Mouse (Mus musculus): ENCODE data around the gene Nptx1. TPM values are rescaled to one million over a fixed set of nuclear protein-coding genes. Genes with fewer than 3 reads are reported as not detected.

Gene Nptx1
- polyA plus RNA-seq, 1 experiment from 2014 or later: 2.0 TPM

DNA sequence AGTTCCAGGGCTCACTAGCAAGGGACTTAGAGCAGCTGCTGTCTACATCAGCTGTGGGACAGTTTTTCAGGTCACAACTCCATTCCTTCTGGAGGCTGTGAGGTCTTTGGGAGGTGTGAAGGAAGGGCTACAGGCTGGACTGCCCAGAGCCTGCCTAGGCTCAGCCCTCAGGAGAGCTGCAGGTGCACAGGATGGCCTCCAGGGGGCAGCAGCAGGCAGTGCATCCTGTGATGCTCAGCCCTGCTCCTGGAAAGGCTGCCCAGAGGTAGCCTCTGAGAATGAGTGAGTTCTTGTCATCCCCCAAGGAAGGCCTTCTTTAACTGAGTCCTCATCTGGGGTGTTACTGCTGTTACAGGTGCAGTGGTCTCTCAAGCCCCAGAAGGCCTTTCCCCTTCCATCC, 43.9 kb downstream of the Nptx1 start:
- H3K4me2 ChIP-seq (replicated peaks): no peak overlapping the region
- H3K27me3 ChIP-seq: no peaks in the 10 kb centered on the region
- no peaks in the 10 kb centered on the region for H3K4me1 ChIP-seq
- ATAC-seq (ENCODE audit: insufficient number of reproducible peaks, insufficient read depth, low FRiP score, low TSS enrichment): no peak; the same call in 1 of the 2 replicates
- H3K36me3 ChIP-seq: peaks cover 76% of the 10 kb centered on the region
- no peak overlapping the region for H3K27ac ChIP-seq
- H3K4me3 ChIP-seq: no peak overlapping the region
- no peak overlapping the region for H3K9ac ChIP-seq
- H3K9me3 ChIP-seq: no peaks in the 10 kb centered on the region

GRCm38 (mm10) chr11:119500011-119500410, 47.5 kb downstream of the Nptx1 start:
- WGBS: 80% methylated on average over 2 of the region's 2 CpGs

DNA sequence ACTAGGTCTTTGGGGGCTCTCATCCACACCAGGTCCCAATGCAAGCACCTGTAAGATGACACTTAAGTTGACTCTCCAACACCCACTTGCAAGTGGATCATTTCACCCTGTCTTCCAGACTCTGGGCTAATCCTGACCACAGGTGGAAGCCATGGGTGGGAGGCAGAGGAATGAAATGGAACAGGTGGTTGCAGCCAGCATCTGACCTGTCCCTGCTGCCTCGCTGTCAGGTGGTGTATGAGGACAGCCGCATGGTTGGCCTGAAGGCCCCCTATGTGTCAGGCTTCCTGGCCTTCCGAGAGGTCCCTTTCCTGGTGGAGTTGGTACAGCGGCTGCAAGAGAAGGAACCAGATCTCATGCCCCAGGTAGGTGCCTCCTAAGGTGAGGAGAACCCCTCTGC, 48.3 kb downstream of the Nptx1 start:
- Histone ChIP-seq H3K27me3 (no peaks in the 10 kb centered on the region), H3K4me2 (replicated peaks) (no peak overlapping the region), H3K4me1 (no peaks in the 10 kb centered on the region), H3K27ac (no peak overlapping the region), H3K9me3 (no peaks in the 10 kb centered on the region), H3K4me3 (no peak overlapping the region), H3K36me3 (peaks cover 54% of the 10 kb centered on the region), H3K9ac (no peak overlapping the region)
- WGBS: 93% methylated on average over 4 of the region's 4 CpGs
- no peak for ATAC-seq (ENCODE audit: insufficient number of reproducible peaks, insufficient read depth, low FRiP score, low TSS enrichment)

More at GRCm38 (mm10) chr11:119500011-119500410, 47.5 kb downstream of the Nptx1 start:
- Histone ChIP-seq H3K4me2 (replicated peaks) (no peak overlapping the region), H3K27ac (no peak overlapping the region), H3K4me1 (no peaks in the 10 kb centered on the region), H3K4me3 (no peak overlapping the region), H3K27me3 (no peaks in the 10 kb centered on the region), H3K9ac (no peak overlapping the region), H3K36me3 (peaks cover 56% of the 10 kb centered on the region), H3K9me3 (no peaks in the 10 kb centered on the region)
- ATAC-seq (ENCODE audit: insufficient number of reproducible peaks, insufficient read depth, low FRiP score, low TSS enrichment): no peak

GRCm38 (mm10) chr11:119497451-119497850, 50.1 kb downstream of the Nptx1 start:
- no peaks in the 10 kb centered on the region for H3K9me3 ChIP-seq
- no peak overlapping the region for H3K4me3 ChIP-seq
- ATAC-seq (ENCODE audit: insufficient number of reproducible peaks, insufficient read depth, low FRiP score, low TSS enrichment): no peak
- no peak overlapping the region for H3K27ac ChIP-seq
- no peaks in the 10 kb centered on the region for H3K27me3 ChIP-seq
- H3K4me1 ChIP-seq: peaks cover 7% of the 10 kb centered on the region; the same call in 1 of the 2 replicates
- H3K36me3 ChIP-seq: peaks cover 42% of the 10 kb centered on the region
- WGBS: 75% methylated on average over 4 of the region's 4 CpGs
- no peak overlapping the region for H3K4me2 ChIP-seq (replicated peaks)
- no peak overlapping the region for H3K9ac ChIP-seq

GRCm38 (mm10) chr11:119496147-119496546, 51.4 kb downstream of the Nptx1 start:
- no peaks in the 10 kb centered on the region for H3K9me3 ChIP-seq
- ATAC-seq (ENCODE audit: insufficient number of reproducible peaks, insufficient read depth, low FRiP score, low TSS enrichment): no peak
- H3K36me3 ChIP-seq: peaks cover 31% of the 10 kb centered on the region
- no peak overlapping the region for H3K9ac ChIP-seq
- 92% methylated on average over 5 of the region's 5 CpGs for WGBS
- H3K4me1 ChIP-seq: peaks cover 11% of the 10 kb centered on the region
- H3K27ac ChIP-seq: no peak overlapping the region
- H3K4me2 ChIP-seq (replicated peaks): no peak overlapping the region
- no peaks in the 10 kb centered on the region for H3K27me3 ChIP-seq
- no peak overlapping the region for H3K4me3 ChIP-seq

DNA sequence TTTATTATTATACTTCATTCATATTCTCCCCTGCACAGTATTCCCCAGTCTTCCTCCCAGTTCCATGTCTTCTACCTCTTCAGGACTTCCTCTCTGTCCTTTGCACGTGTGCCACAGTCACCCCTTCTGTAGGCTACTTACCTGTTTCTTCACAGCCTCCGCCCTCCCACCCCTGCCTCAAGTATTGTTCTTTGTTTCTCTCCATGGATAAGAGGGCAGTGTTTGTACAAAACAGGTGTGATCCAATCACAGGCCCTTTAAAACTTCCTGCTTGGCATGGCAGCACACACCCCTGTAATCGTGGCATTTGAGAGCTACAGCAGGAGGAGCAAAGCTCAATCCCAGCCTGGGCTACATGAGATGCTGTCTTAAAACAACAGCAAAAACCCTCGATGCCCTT, 54.0 kb downstream of the Nptx1 start:
- H3K9ac ChIP-seq: no peak overlapping the region
- no peak overlapping the region for H3K27ac ChIP-seq
- no peak for ATAC-seq (ENCODE audit: insufficient number of reproducible peaks, insufficient read depth, low FRiP score, low TSS enrichment)
- no peak overlapping the region for H3K4me2 ChIP-seq (replicated peaks)
- H3K36me3 ChIP-seq: peaks cover 12% of the 10 kb centered on the region; the same call in 1 of the 2 replicates
- H3K9me3 ChIP-seq: no peaks in the 10 kb centered on the region
- peaks cover 11% of the 10 kb centered on the region for H3K4me1 ChIP-seq
- 64% methylated on average over 4 of the region's 4 CpGs for WGBS
- H3K27me3 ChIP-seq: no peaks in the 10 kb centered on the region
- no peak overlapping the region for H3K4me3 ChIP-seq

DNA sequence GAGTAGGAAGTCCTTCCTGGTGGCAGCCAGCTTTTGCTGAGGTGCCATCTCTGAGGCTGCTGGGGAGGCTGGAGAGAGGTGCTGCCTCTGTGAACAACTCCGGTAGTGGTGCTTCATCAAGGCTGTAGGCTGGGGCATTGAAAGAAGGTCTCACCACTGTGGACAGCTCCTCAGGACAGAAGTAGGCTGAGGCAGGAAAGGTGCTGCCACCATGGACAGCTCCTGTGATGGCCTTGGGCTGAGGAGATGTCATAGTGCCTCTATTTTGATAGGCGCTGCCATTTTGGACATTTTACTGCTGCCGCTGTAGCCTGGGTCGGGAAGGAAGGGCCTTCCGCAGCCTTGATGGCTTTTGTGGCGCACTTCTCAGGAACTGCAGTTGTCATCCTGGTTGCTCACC, 54.7 kb downstream of the Nptx1 start:
- Histone ChIP-seq H3K36me3 (peaks cover 12% of the 10 kb centered on the region; the same call in 1 of the 2 replicates), H3K4me1 (peaks cover 11% of the 10 kb centered on the region), H3K27me3 (no peaks in the 10 kb centered on the region), H3K9ac (no peak overlapping the region), H3K27ac (no peak overlapping the region), H3K9me3 (no peaks in the 10 kb centered on the region), H3K4me2 (replicated peaks) (peak overlapping the region; percentile 81), H3K4me3 (peak overlapping the region; percentile 83)
- ATAC-seq (ENCODE audit: insufficient number of reproducible peaks, insufficient read depth, low FRiP score, low TSS enrichment): no peak
- 96% methylated on average over 6 of the region's 6 CpGs for WGBS

DNA sequence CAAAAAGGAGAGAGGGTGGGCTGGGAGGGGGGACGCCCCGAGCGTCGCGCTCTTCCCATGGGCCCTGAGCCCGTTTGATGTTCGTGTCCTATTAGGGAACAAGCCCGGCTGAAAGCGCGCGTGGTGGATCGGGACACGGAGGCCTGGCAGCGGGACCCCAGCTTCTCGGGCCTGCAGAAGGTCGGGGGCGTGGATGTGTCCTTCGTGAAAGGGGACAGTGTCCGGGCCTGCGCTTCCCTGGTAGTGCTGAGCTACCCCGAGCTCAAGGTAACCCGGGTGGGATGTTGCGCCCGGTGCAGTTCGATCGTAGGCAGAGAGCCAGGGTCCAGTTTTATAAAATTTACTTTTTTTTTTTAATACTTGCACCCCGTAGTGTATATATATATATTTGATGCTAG, 55.9 kb downstream of the Nptx1 start:
- peak overlapping the region; percentile 83 for H3K4me3 ChIP-seq
- H3K27me3 ChIP-seq: no peaks in the 10 kb centered on the region
- H3K4me1 ChIP-seq: peaks cover 11% of the 10 kb centered on the region
- peak overlapping the region; percentile 87 for H3K27ac ChIP-seq
- H3K4me2 ChIP-seq (replicated peaks): peak overlapping the region; percentile 81
- peak; percentile 41 for ATAC-seq (ENCODE audit: insufficient number of reproducible peaks, insufficient read depth, low FRiP score, low TSS enrichment)
- peaks cover 10% of the 10 kb centered on the region; the same call in 1 of the 2 replicates for H3K36me3 ChIP-seq
- peak overlapping the region; percentile 87 for H3K9ac ChIP-seq
- H3K9me3 ChIP-seq: no peaks in the 10 kb centered on the region
- WGBS: 5% methylated on average over 27 of the region's 27 CpGs

DNA sequence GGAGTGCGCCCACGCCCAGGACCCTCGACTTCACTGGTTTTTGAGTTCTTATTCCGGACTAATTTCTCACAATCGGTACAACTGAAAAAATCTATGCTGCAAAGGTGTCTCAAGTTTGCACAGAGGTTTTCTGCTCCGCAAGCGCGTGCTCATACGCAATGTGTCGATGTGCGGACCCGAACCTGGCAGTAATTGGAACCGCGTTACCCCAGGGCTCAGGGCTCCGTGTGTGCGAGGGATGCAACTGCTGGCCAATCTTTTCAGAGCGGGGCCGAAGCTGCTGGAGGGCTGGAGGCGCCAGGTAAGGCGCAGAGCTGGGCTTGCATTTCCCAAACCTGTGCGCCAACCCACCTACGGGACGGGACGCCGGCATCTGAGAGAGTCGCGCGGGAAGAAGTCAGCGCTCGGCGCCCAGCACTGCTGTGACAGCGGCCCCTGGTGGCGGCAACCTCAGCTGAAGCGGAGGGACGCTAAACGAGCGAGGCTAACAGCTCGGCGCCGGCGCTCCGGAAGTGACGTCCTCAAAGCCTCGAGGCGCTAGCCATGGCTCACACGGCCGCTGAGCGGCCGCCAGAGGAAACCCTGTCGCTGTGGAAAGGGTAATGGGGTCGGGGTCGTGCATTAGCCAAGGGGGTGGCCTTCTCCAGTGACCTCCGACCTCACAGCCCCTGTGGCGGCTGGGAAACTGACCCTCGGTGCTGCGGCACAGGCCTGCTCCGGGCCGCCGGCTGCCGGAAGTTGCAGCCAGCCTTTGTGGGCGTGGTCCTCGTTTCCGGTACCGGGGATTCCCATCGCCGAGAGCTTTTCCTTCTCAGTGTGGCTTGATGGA, 56.5 kb downstream of the Nptx1 start, which contains the start of gene Endov:
Endov (plus strand) TSS at position 487 of the 829 bp plus-strand sequence.
- H3K4me2 ChIP-seq (replicated peaks): peak within 1 kb of the TSS; percentile 81
- peak within 1 kb of the TSS; percentile 87 for H3K9ac ChIP-seq
- ATAC-seq (ENCODE audit: insufficient number of reproducible peaks, insufficient read depth, low FRiP score, low TSS enrichment): peak; percentile 91
- peaks cover 10% of the 10 kb centered on the region; the same call in 1 of the 2 replicates for H3K36me3 ChIP-seq
- peak within 1 kb of the TSS; percentile 83 for H3K4me3 ChIP-seq
- no peaks in the 10 kb centered on the region for H3K9me3 ChIP-seq
- under 1% methylated on average over 66 of the region's 66 CpGs for WGBS
- H3K4me1 ChIP-seq: peaks cover 11% of the 10 kb centered on the region
- H3K27me3 ChIP-seq: no peaks in the 10 kb centered on the region
- H3K27ac ChIP-seq: peak within 1 kb of the TSS; percentile 87

Other genes with a start within 250 kb of the Nptx1 start
- gene Eif4a3, start 247.7 kb downstream of the Nptx1 start, polyA plus RNA-seq (2016; fragmentation: Nextera tagmentation; extraction: Ambion mirVana): 343 and 361 TPM in 2 replicates
- gene Card14, start 240.0 kb downstream of the Nptx1 start, polyA plus RNA-seq (2016; fragmentation: Nextera tagmentation; extraction: Ambion mirVana): 0.28 and 0.52 TPM in 2 replicates
- 5.9 and 6.2 TPM in 2 replicates for gene Sgsh, start 192.2 kb downstream of the Nptx1 start, polyA plus RNA-seq (2016; fragmentation: Nextera tagmentation; extraction: Ambion mirVana)
- 10.0 and 12.3 TPM in 2 replicates for gene Slc26a11, start 192.2 kb downstream of the Nptx1 start, polyA plus RNA-seq (2016; fragmentation: Nextera tagmentation; extraction: Ambion mirVana)
- gene Rnf213, start 154.7 kb downstream of the Nptx1 start, polyA plus RNA-seq (2016; fragmentation: Nextera tagmentation; extraction: Ambion mirVana): 1.6 and 1.7 TPM in 2 replicates
- gene Endov, start 56.4 kb downstream of the Nptx1 start, polyA plus RNA-seq (2016; fragmentation: Nextera tagmentation; extraction: Ambion mirVana): 19.1 and 22.4 TPM in 2 replicates
- gene Rptor, start 55.2 kb upstream of the Nptx1 start, polyA plus RNA-seq (2016; fragmentation: Nextera tagmentation; extraction: Ambion mirVana): 17.7 and 20.4 TPM in 2 replicates

All from embryonic facial prominence, embryonic 12.5 days (tissue).